Mouse (Mus musculus) liver, embryonic 14.5 days (tissue): Measurements from ENCODE around the gene Lrg1.

ENCODE experiments used
- CTCF ChIP-seq: IDR thresholded peaks from 2 replicates; pipeline ENCODE4 v1.5.1; 2016; ENCODE audit warnings: antibody characterized with exemption, low read depth, control low read depth
- EP300 ChIP-seq: IDR thresholded peaks from 2 replicates; pipeline ENCODE4 v1.6.1; 2016; ENCODE audit warnings: antibody characterized with exemption, low read depth

DNA sequence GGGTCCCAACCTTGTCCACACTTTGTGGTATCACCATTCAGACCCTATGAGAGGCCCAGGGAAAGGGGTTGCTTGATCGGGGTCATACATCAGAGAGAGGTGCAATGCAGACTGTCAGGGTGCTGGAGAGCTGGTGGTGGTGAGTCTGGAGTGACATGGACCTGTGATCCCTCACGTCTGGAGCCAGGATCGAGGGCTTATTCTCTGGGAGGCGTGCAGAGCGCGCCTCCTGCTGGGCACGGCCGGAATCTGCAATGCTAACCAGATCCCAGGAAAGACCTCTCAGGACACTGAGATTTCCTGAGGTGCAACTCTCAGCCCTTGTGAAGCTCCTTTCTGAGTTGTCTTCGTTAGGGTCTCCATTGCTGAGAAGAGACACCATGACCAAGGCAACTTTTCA lies 37.9 kb upstream of the Lrg1 start:
- TF ChIP-seq EP300 (no peak), CTCF (peak; percentile 92)
